Mouse (Mus musculus): ENCODE data around the gene Mlec. TPM values are rescaled to one million over a fixed set of nuclear protein-coding genes. Genes with fewer than 3 reads are reported as not detected.

Gene Mlec
- total and polyA plus RNA-seq, 3 experiments = 156 to 167 TPM; not detected in 1

GRCm38 (mm10) chr5:115193669-115194625 is 36.0 kb upstream of the Mlec start, which contains the start of gene Cabp1:
TSS of gene Cabp1 (minus strand) at chr5:115194381.
- Histone ChIP-seq H3K4me3 (ENCODE audit: control insufficient read depth in 1 of 2, insufficient read depth in 1 of 2, low read depth in 2 of 2, low read length in 2 of 2) (peak within 1 kb of the TSS; percentile 40 to 48; a peak in 3 of 4 replicates), H3K27me3 (ENCODE audit: control insufficient read depth in 1 of 2, insufficient read depth in 2 of 2, low read length in 2 of 2) (peaks cover 0 to 7% of the 10 kb centered on the region in 2 experiments; a peak in 2 of 4 replicates), H3K9ac (ENCODE audit: control insufficient read depth, low read depth, low read length, poor library complexity, severe bottlenecking) (peak within 1 kb of the TSS; percentile 44), H3K79me2 (ENCODE audit: control insufficient read depth, insufficient read depth, low read length, poor library complexity) (no peaks in the 10 kb centered on the region), H3K9me3 (replicated peaks; ENCODE audit: insufficient read depth, low read length) (no peaks in the 10 kb centered on the region), H3K4me1 (ENCODE audit: control insufficient read depth in 1 of 2, insufficient read depth in 2 of 2, low read length in 2 of 2) (no peaks in the 10 kb centered on the region), H3K36me3 (ENCODE audit: control insufficient read depth in 1 of 2, insufficient read depth in 2 of 2, low read length in 2 of 2) (peaks cover 0 to 2% of the 10 kb centered on the region in 2 experiments; a peak in 1 of 4 replicates), H3K27ac (ENCODE audit: control insufficient read depth, low read depth, low read length) (no peak within 1 kb of the TSS)
- peak; percentile 57 for DNase-seq (ENCODE audit: low read depth, low spot score)
- TF ChIP-seq NELFE (IDR thresholded peaks at IDR 0.05; ENCODE audit: low read depth, low read length) (no peak), MAZ (IDR thresholded peaks at IDR 0.05; ENCODE audit: low read depth, low read length) (peak; percentile 45; the same call in 1 of the 2 replicates), NRF1 (IDR thresholded peaks at IDR 0.05; ENCODE audit: insufficient read depth, low read depth, low read length, poor library complexity, severe bottlenecking) (no peak), JUND (IDR thresholded peaks at IDR 0.05; ENCODE audit: low read depth, low read length) (no peak), CTCF (IDR thresholded peaks at IDR 0.05 in 2 of 3, conservative IDR thresholded peaks at IDR 0.05 in 1 of 3; ENCODE audit: control insufficient read depth in 1 of 3, insufficient read depth in 1 of 3, low read depth in 2 of 3, low read length in 3 of 3, poor library complexity in 1 of 3, severe bottlenecking in 1 of 3) (peak in 2 of 3 experiments; percentile 37 to 72; a peak in 4 of 6 replicates), TAL1 (IDR thresholded peaks at IDR 0.05; ENCODE audit: low read length) (no peak), ZC3H11A (IDR thresholded peaks at IDR 0.05; ENCODE audit: low read depth, low read length) (no peak), MAFK (IDR thresholded peaks at IDR 0.05; ENCODE audit: borderline replicate concordance, low read depth, low read length) (no peak), ELF1 (IDR thresholded peaks at IDR 0.05; ENCODE audit: low read depth, low read length) (peak; percentile 65), MAX (IDR thresholded peaks at IDR 0.05; ENCODE audit: low read length) (peak; percentile 18; the same call in 1 of the 2 replicates), POLR2A (IDR thresholded peaks at IDR 0.05; ENCODE audit: control insufficient read depth in 1 of 2, insufficient read depth in 1 of 2, low read depth in 1 of 2, low read length in 2 of 2, poor library complexity in 1 of 2) (0 out of 4 replicates have a peak, but pooled peaks of 1 of the 2 experiments have one; percentile 18)

GRCm38 (mm10) chr5:115193226-115193625 is 35.2 kb upstream of the Mlec start:
- Histone ChIP-seq H3K9ac (ENCODE audit: control insufficient read depth, low read depth, low read length, poor library complexity, severe bottlenecking) (no peak overlapping the region), H3K4me1 (ENCODE audit: control insufficient read depth in 1 of 2, insufficient read depth in 2 of 2, low read length in 2 of 2) (peaks cover 0 to 3% of the 10 kb centered on the region in 2 experiments; a peak in 2 of 4 replicates), H3K9me3 (replicated peaks; ENCODE audit: insufficient read depth, low read length) (no peaks in the 10 kb centered on the region), H3K27me3 (ENCODE audit: control insufficient read depth in 1 of 2, insufficient read depth in 2 of 2, low read length in 2 of 2) (peaks cover 0 to 7% of the 10 kb centered on the region in 2 experiments; a peak in 2 of 4 replicates), H3K79me2 (ENCODE audit: control insufficient read depth, insufficient read depth, low read length, poor library complexity) (no peaks in the 10 kb centered on the region), H3K27ac (ENCODE audit: control insufficient read depth, low read depth, low read length) (no peak overlapping the region), H3K4me3 (ENCODE audit: control insufficient read depth in 1 of 2, insufficient read depth in 1 of 2, low read depth in 2 of 2, low read length in 2 of 2) (peak overlapping the region in 1 of 2 experiments; percentile 40; a peak in 1 of 4 replicates), H3K36me3 (ENCODE audit: control insufficient read depth in 1 of 2, insufficient read depth in 2 of 2, low read length in 2 of 2) (peaks cover 0 to 2% of the 10 kb centered on the region in 2 experiments; a peak in 1 of 4 replicates)
- TF ChIP-seq SIN3A (IDR thresholded peaks at IDR 0.05; ENCODE audit: low read length) (peak; percentile 79), JUND (IDR thresholded peaks at IDR 0.05; ENCODE audit: low read depth, low read length) (no peak), MXI1 (IDR thresholded peaks at IDR 0.05; ENCODE audit: low read depth, low read length) (peak; percentile 55), CHD2 (IDR thresholded peaks at IDR 0.05; ENCODE audit: low read length) (no peak), BHLHE40 (IDR thresholded peaks at IDR 0.05; ENCODE audit: borderline replicate concordance, low read depth, low read length) (no peak), TCF12 (IDR thresholded peaks at IDR 0.05; ENCODE audit: low read depth, low read length) (no peak), GATA1 (IDR thresholded peaks at IDR 0.05; ENCODE audit: low read depth, low read length) (no peak), RAD21 (IDR thresholded peaks at IDR 0.05; ENCODE audit: low read depth, low read length) (no peak)
- DNase-seq (ENCODE audit: low read depth, low spot score) = peak; percentile 70
